Mouse (Mus musculus) gastrocnemius, postnatal 36 days (tissue): ENCODE data around the gene Gm20662. TPM values are rescaled to one million over a fixed set of nuclear protein-coding genes. Genes with fewer than 3 reads are reported as not detected.
A peak's percentile ranks its signal among the peaks of the same experiment; 100 is the strongest.

Source experiments
- DNase-seq, 2 experiments: peaks; one replicate each; pipeline ENCODE4 v3.0.0; 2022
- intact Hi-C: fragments of 180-260 bp; cut with DNase I; formaldehyde crosslinking; loops from one replicate; pipeline ENCODE4 v1.15.1; 2025
- total RNA-seq, 2 experiments: library from RNA; stranded (reverse); gene quantifications; 2 replicates each; pipeline ENCODE4 v1.2.3; 2021

The Gm20662 gene
- total RNA-seq, 2 experiments from 2014 or later = not detected

DNA sequence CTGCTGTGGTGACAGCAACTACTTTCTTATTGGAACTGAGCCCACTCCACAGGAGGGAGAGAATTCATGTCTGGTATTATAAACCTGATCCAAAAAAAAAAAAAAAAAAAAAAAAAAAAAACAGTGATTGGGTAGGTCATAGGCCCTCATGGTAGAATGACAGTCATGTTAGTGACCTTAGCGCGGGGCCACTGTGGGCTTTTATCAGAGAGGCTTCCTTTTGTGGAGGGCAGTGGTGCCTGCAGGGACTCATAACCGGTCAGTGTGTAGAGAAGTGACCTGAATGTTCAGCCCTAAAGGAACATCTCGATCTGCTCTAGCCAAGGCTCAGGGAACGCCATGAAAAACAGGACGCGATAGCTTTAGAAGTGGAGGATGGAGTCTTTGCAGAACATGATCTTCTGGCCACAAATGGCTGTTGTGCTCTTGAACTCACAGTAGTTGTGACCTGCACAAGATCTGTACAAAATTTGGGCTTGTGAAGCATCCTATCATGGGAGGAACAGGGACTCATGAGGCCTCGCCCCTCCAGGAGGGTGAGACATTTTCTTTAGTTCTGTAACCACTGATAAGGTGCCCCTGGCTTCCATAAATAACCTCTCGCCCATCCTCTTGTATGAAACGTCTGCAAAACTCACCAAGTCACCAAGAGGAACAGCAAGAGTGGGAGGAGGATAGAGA is 21.5 kb upstream of the Gm20662 start:
- intact Hi-C loops = no loop called here

DNA sequence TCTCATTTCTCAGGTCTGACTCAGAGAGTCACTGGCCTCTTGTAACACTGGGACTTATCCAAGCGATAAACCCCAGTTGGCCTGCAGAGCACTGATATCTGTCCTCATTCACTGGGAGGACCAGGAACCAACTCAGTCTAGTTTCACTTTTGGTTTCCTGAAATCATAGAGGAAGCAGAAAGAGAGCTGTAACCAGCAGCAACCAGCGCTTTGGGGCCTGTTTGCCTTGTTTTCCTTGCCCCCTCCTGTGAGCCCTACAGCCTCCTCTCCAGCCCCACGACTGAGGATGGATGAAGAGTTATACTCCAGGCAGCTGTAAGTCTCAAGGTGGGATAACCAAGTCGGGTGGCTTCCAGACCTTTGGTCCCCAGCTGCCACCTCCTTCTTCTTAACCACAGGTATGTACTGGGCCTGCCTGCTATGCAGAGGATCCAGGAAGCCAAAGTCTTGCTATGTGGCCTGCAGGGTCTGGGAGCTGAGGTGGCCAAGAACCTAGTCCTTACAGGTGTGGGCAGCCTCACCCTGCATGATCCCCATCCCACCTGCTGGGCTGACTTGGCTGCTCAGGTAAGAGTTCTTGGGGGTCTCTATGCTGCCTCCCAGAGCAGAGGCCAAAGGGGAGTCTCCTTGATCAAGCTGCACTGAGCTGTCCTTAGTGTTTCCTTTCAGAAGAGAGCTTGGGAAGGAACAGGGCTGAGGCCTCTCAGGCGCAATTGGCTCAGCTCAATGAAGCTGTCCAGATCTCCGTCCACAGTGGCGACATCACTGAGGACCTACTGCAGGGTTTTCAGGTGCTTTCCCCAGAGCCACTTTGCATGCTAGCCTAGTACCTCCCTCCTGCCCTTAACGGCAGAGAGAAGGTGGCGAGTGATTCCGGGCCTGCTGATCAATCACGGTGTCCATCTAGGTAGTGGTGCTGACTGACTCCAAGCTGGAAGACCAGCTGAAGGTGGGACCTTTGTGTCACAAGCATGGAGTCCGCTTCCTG is 20.5 kb upstream of the Gm20662 start, which contains the start of gene Uba7:
TSS of gene Uba7 (plus strand) at position 107 of the 988 bp plus-strand sequence.
- intact Hi-C loops = no loop called here
- DNase-seq = no peak

More for the DNA sequence above, 21.5 kb upstream of the Gm20662 start:
- DNase-seq = no peak

GRCm38 (mm10) chr9:107978815-107979214 is 17.3 kb upstream of the Gm20662 start:
- no peak for DNase-seq
- intact Hi-C loops = no loop called here

DNA sequence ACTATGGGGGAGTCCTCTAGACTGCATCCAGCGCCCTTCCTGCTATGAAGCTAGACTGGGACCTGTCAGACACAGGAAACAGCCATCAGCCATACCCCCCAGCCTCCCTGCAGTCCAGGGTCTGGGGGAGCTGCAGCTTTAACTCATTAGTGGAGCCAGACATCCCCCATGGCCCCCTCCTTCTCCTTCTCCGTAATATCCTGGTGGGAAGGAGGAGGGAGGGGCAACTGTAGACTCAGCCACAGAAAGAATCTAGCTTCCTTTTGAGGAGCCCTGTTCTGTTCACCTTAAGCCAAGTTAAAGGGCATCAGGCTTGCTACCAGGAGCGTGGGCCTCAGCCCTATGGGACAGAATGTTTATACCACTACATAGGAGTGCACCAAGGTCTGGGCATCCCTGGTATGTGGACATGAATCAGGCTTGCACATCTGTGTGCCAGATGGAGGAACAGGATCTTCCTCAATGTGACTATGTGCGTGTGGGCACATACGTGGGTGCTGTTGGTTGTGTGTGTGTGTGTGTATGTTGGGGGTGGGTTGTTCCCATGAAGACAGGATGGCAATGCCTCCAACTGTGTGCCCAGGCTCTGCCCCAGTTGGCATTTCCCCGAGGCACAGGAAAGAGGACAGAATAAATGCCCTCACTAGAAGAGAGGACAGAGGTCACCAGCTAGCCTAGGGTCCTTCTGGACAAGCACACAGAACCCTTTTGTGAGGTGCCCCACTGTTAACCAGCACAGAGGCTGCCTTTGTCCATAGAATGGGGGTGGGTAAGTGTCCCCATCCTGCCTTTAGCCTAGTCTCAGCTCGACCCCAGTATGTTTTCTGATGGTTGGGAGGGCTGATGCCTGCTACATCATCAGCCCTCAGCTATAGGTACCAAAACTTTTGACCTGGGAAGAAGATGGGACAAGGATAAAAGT is 14.2 kb upstream of the Gm20662 start:
- intact Hi-C loops = loop anchor here (2.0 kb wide), 2 partner anchors 15 to 71 kb away; no protein-coding TSS in a partner anchor
- no peak for DNase-seq

DNA sequence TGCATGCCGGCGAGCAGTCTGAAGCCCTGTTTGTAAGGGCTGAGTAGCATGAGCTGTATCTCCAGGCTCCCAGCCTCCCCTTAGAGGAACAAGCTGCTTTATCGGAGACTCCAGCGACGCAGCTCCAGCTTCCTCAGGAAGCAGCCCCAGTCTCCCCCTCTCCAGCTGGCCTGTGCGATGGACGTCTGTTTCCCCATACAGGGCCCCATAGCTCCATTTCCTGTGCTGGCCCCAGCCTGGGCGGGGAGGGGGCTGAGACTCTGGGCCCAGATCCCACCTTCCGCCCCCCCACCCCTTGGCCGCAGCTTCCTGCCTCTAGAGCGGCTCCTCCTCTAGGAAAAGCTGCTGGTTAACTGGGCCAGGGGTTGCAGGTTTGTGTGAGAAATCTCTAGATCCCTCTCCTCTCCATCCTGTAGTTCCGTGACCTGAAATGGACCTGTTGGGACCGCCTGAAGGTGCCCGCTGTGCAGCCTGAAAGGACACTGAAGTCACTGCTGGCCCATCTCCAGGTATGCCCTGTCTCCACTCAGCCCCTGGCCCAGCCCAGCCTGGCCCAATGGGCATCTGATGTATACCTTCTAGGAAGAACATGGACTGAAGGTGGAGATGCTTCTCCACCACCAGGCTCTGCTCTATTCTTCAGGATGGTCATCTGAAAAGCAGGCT is 13.3 kb upstream of the Gm20662 start, which contains the start of gene Gm20661:
TSS of gene Gm20661 (plus strand) at position 378 of the 666 bp plus-strand sequence.
- intact Hi-C loops = loop anchor here (2.0 kb wide), 2 partner anchors 16 to 72 kb away; no protein-coding TSS in a partner anchor
- DNase-seq = peak; percentile 50 to 52

DNA sequence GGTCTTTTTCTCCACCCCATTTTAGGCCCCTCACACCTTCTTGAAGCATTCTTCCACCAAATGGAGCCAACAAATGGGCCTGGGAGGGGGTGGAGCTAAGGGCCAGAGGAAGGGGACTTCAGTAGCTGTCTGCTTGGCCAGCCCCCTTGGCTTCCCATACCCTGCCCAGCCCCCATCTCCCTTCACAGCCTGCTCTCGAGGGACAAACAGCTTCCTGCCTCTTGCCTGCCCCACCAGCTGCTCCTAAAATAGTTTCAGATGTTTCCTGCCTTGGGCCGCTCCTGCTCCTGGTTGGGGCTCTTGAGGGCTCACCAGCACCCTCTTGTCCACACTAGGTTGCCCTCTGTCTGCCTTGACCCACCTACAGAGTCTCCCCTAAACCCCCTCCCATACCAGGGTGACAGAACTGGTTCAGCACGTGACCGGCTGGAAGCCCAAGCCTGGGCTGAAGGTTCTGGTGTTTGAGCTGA is 12.7 kb upstream of the Gm20662 start:
- intact Hi-C loops = loop anchor here (2.0 kb wide), 2 partner anchors 17 to 73 kb away; no protein-coding TSS in a partner anchor
- DNase-seq = peak; percentile 66 to 80

- DNase-seq = no peak
- intact Hi-C loops = no loop called here
These were observed 11.9 kb upstream of the Gm20662 start for GRCm38 (mm10) chr9:107984052-107984753.

GRCm38 (mm10) chr9:107984754-107985055 is 11.4 kb upstream of the Gm20662 start:
- intact Hi-C loops = no loop called here
- no peak for DNase-seq

GRCm38 (mm10) chr9:107985131-107986119 is 10.7 kb upstream of the Gm20662 start, which contains the start of gene Inka1:
TSS of gene Inka1 (minus strand) at chr9:107985879.
- DNase-seq = peak; percentile 90
- intact Hi-C loops = loop anchor here (2.0 kb wide), 1 partner anchor 83 kb away; no protein-coding TSS in a partner anchor

DNA sequence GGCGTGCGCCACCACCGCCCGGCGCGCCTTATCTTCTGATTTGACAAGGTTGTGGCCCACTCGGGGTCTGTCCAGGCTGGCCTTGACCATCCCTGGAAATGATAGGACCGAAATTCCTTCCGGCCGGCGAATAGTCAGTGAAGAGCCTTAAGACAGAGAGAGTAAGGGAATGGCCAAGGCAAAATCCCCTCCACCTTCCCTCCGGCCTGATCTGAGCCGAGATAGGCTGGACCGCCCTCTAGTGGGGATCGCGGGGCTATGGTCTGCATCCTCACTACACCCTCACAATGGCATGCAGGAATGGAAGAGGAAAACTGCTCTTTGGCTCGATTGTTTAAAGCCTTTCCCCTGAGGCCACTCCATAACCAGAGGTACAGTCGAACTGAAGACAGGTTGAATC is 9.8 kb upstream of the Gm20662 start:
- intact Hi-C loops = loop anchor here (2.0 kb wide), 1 partner anchor 84 kb away; no protein-coding TSS in a partner anchor
- DNase-seq = peak; percentile 78 to 79

GRCm38 (mm10) chr9:107987950-107988349 is 8.2 kb upstream of the Gm20662 start:
- DNase-seq = no peak
- intact Hi-C loops = loop anchor here (2.0 kb wide), 1 partner anchor 85 kb away; no protein-coding TSS in a partner anchor

GRCm38 (mm10) chr9:107992197-107992596 is 4.0 kb upstream of the Gm20662 start, which contains the start of gene Cdhr4:
TSS of gene Cdhr4 (plus strand) at chr9:107992497.
- intact Hi-C loops = no loop called here
- no peak for DNase-seq

- no peak for DNase-seq
- intact Hi-C loops = no loop called here
These were observed 3.1 kb upstream of the Gm20662 start for GRCm38 (mm10) chr9:107993013-107993412.

GRCm38 (mm10) chr9:107994464-107994863 is 1.7 kb upstream of the Gm20662 start:
- no peak for DNase-seq
- intact Hi-C loops = no loop called here

DNA sequence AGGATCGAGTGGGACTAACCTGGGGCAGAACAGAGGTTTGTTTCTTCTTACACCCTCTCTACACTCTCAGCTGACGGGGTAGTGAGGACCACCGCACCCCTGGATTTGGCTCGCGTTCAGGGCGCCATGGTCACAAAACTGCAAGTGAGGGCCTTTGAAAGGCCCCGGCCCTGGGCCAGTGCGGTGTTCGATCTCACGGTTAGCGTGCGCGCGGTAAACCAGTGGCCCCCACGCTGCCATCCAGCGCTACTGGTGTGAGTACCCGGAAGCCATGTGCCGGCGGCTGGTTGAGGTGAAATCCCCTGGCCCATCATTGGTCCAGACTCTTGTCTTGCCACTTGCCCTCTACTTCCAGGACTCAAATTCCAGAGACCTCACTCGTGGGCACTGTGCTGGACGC is 636 bp upstream of the Gm20662 start:
- intact Hi-C loops = no loop called here

DNA sequence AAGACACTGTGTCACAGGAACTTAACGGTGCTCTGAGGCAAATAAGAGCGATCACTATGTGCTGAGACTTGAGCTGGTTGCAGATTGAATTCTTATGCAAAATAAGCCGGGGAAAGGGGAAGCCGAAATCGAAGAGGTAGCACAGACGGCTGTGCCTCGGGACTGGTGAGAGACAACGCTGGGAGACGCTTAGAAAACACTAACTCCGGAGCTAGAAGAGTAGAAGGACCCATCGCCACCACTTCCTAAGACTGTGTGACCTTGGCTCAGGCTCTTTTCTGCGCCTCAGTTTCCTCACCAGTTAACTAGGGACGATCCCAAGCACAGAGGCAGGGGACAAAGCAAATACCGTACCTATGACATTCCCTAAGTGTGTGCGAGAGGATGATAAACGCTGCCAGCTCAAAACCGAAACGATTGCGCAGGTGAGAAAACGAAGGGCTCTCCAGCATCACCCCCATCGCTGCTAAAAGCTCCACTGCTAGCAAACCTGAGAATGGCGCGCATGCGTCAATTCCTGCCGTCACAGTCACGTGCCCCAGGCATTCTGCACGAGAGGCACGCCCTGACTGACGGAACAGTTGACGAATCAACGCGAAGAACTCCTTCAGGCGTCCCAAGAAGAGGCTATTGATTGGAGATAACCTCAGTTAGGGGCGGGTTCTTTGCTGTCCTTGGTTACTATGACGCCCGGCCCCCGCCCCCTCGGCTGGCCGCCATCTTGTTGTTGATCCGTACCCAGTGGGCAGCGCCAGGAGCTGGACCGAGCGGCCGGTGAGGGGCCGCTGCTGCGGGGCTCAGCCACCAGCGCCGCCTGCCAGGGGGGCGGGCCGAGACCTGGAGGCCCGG is 6.0 kb downstream of the Gm20662 start, which contains the start of gene Ip6k1:
TSS of gene Ip6k1 (plus strand) at position 580 of the 849 bp plus-strand sequence.
- DNase-seq = peak; percentile 100
- intact Hi-C loops = loop anchor here (5.0 kb wide), 1 partner anchor 45 kb away; the partner anchor contains the start of gene Gmppb

More for the DNA sequence above, 636 bp upstream of the Gm20662 start:
- DNase-seq = no peak
